Mouse (Mus musculus) testis, adult 2 months (tissue): ENCODE measurements around the gene Gm49721. TPM values are rescaled to one million over a fixed set of nuclear protein-coding genes. Genes with fewer than 3 reads are reported as not detected.
"Not testable (repeated sequence)": the region's sequence is repeated elsewhere in the genome, so short reads cannot be mapped to it uniquely, and the experiment has no call there.

Experiments
- H3K27ac ChIP-seq: fragments of 200-500 bp; 2 replicates; pipeline ENCODE4 v1.5.1; 2012; ENCODE audit warnings: low read depth, low read length; ENCODE audit not compliant: control insufficient read depth, insufficient read depth
- H3K27me3 ChIP-seq: fragments of 200-500 bp; 2 replicates; pipeline ENCODE4 v1.6.1; 2012; ENCODE audit warnings: mild to moderate bottlenecking, low read length, moderate library complexity; ENCODE audit not compliant: control insufficient read depth, insufficient read depth
- H3K36me3 ChIP-seq: fragments of 200-500 bp; 2 replicates; pipeline ENCODE4 v1.6.1; 2012; ENCODE audit warnings: mild to moderate bottlenecking, low read length; ENCODE audit not compliant: control insufficient read depth, insufficient read depth
- H3K4me1 ChIP-seq: fragments of 200-500 bp; 2 replicates; pipeline ENCODE4 v1.6.1; 2012; ENCODE audit warnings: low read length; ENCODE audit not compliant: control insufficient read depth, insufficient read depth
- H3K4me3 ChIP-seq: fragments of 200-500 bp; 2 replicates; pipeline ENCODE4 v1.5.1; 2012; ENCODE audit warnings: low read depth, mild to moderate bottlenecking, low read length, moderate library complexity, mixed read lengths; ENCODE audit not compliant: control insufficient read depth
- polyA plus RNA-seq: library from polyadenylated mRNA; depleted of rRNA; stranded (reverse); fragments of >200 nt; gene quantifications from 2 replicates; pipeline ENCODE4 v1.2.3, GENCODE M21; 2012

Gm49721 gene
- polyA plus RNA-seq, 1 experiment = 0.31 TPM

DNA sequence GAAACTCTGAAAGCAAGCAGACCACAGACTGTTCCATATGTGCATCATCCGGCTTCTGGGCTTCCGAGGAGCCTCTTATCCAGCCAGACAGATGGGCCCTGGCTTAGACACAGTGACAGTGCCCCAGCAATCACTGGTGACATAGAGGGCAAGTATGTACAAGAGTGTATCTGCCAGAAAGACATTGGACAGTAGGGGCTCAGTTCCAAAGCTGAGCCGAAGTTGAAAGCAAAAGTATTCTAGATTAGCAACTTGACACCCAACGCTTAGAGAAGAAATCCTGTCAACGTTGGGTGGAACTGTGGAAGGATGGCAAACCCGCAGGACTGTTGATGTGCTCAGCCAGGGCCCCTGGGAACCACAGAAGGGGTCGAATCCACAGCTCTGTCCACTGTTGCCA is 51.5 kb downstream of the Gm49721 start:
- not testable (repeated sequence) for H3K27me3 ChIP-seq, H3K4me3 ChIP-seq, H3K27ac ChIP-seq, H3K4me1 ChIP-seq, H3K36me3 ChIP-seq

DNA sequence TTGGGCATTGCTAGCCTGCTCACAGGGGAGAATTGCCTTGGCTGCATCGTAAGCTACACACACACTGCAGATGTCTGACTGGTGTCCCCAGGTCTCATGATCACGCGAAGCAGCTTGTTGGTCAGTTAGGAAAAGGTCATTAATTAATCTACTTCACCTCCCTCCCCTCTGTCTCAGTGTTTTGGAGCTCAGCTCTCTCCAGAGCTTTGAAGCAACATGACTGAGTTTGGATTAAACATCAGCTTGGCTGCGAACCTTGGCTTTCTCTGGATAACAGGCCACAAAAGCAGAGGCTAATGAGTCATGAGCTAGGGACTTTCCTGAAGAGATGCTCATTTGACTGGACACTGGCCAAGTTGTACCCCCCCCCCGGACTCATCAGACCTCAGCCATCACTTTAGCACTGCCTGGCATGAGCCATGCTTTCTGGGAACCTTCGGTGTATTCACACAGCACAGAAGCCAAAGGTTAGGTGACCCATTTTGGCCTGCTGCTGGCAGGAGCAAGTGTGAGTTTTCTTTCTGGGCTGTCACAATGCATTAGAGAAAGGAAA is 52.0 kb downstream of the Gm49721 start:
- H3K4me3 ChIP-seq, H3K4me1 ChIP-seq, H3K36me3 ChIP-seq, H3K27me3 ChIP-seq, H3K27ac ChIP-seq: not testable (repeated sequence)

DNA sequence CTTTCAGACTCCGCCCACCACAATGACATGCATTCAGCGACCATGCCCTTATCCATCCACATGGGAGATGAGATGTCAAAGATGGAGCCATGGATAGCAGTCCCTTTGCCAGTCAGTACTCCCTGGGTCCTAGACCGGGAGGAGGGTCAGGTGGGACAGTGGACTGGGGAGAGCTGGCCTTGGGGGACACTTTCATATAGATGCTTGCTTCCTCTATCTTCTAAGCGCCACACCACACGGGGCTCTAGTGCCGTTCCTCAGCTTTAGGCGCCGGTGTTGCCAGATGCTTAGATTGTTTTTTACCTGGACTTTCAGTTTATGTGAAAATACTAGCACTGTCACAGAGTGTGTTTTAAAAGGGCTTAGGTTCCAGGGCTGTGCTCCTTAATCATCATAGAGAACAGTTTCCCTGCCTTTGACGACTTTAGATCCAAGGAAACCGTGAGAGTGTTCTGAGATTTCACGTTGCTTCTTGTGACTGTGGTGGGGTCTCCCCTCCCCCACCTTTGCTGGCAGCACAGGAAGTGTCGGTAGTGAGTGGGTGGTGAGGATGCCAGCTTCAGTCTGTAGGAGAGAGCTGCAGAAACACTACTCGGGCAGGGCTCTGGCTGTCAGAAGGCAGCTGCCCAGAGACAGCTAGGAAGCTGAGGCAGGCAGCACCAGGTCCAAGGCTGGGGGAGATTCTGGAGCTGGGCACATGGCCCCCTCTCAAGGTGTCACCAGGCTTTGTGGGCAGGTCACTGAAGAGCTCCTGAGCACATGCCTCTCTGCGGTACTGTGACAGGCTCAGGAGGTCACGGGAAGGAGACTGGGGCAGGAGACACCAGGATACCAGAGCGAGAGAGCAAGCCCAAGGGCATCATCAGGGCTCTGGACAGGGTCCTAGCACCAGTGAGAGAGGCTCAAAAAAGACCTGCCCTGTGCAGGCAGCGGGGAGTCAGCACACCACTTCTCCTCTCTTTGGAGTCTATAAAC is 54.8 kb downstream of the Gm49721 start:
- H3K4me1 ChIP-seq, H3K27ac ChIP-seq, H3K27me3 ChIP-seq, H3K36me3 ChIP-seq, H3K4me3 ChIP-seq: not testable (repeated sequence)

DNA sequence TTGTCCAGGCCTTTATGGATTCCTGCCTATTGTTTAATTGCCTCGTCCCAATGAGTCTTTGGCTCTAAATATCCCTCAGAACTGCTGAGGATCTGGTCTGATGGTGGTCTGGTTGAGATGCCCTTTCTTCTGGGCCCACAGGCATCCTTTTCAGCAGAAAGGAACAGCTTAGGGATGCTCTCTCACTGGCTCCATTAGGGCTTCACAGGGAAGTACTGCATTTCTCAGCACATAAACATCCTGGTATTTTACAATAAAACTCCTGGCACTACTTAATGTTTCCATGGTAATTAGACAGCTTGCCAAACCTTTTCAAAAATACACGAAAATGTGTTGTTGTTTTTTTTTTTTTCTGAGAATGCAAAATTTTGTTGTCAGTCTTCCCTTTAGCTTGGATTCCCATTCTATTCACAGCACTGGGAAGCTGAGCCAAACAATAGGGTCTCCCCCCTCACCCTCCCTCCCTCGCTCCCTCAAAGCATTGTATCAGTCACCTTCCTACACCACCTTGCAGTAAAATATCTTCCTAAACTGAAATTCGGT is 90.4 kb downstream of the Gm49721 start:
- not testable (repeated sequence) for H3K36me3 ChIP-seq, H3K4me1 ChIP-seq, H3K4me3 ChIP-seq, H3K27ac ChIP-seq, H3K27me3 ChIP-seq

DNA sequence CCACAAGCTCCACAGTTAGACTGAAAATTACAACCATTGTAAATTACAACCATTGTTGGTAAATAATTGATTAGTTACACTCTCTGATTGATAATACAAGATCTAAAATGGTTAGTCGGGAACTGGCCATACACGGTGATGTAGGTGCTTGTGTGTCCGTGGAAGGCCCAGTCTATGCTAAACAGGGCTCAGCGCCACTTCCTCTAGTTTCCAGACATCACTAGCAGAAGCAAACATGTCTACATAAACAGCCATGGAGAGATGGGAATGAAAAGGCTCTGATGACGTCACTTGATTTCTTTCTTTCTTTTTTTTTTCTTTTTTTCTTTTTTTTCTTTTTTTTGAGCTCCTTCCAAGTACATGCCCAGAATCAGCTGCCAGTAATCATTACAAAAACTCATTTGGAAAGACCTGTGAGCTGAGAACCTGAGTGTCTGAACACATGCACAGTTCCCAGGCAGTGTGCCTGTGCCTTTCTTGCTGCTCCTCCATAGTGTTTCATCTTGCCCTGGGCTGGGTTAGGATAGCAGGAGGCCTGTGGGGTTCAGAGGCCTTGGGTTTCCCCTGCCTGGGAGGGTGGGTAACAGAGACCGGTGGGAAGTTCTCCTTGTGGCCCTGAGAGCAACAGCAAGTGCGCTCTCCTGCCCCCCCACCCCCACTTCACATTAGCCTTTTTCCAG is 91.0 kb downstream of the Gm49721 start:
- not testable (repeated sequence) for H3K27me3 ChIP-seq, H3K4me3 ChIP-seq, H3K4me1 ChIP-seq, H3K27ac ChIP-seq, H3K36me3 ChIP-seq

DNA sequence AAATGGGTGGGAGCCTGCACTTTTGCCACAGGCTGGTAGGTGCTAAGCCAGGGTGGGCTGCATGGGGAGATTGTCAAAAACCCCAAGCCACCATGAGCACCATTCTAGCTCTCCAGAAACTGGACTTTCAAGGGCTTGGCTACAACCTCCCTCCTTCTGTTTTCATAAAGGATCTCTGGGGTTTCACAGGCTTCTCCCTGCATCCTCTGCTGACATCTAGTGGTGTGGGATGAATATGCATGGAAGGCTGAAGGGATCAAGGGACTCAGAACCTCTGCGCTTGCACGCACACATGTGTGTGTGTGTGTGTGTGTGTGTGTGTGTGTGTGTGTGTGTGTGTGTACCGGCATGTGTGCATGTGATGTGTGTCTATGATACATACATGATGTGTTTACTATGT is 95.8 kb downstream of the Gm49721 start:
- H3K36me3 ChIP-seq, H3K27ac ChIP-seq, H3K27me3 ChIP-seq, H3K4me3 ChIP-seq, H3K4me1 ChIP-seq: not testable (repeated sequence)

DNA sequence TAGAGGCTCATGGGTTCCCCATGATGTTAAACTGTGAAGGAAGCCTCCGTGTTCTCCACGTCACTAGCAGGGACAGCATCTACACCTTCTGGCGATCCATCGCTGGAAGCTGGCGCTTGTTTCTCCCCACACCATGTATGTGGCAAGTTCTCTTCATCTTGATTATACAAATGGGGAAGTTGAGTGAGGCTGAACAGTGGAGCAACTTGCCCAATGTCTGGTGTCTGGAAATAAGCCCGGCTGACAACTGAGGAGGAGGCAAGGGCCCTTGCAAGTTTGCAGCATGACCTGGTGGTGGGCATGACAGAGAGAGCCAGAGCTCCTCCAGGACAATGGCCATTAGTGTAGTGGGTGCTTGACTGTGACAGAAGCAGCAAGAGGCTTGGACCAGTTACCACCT is 96.8 kb downstream of the Gm49721 start:
- not testable (repeated sequence) for H3K4me1 ChIP-seq, H3K36me3 ChIP-seq, H3K27me3 ChIP-seq

DNA sequence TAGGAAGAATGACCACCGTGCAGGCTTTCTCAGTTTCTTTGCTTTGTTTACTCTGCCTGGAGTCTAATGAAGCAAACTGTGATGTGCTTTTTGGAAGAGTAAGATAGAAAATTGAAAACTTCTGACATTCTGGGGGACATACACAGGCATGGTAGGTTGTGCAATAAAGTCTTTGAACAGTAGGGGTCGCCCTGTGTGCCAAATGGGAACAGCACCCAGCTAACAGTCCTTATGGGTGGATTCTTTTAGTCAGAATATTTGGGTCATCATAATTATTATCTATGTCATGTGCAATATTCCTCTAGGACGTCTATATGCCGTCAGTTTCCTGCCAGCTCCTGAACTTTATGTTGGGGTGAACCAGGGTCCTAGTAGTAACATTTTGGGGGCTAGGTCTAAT is 100.9 kb downstream of the Gm49721 start:
- H3K27ac ChIP-seq, H3K4me1 ChIP-seq, H3K27me3 ChIP-seq, H3K36me3 ChIP-seq, H3K4me3 ChIP-seq: not testable (repeated sequence)

More for the DNA sequence above, 96.8 kb downstream of the Gm49721 start:
- H3K4me3 ChIP-seq, H3K27ac ChIP-seq: not testable (repeated sequence)

DNA sequence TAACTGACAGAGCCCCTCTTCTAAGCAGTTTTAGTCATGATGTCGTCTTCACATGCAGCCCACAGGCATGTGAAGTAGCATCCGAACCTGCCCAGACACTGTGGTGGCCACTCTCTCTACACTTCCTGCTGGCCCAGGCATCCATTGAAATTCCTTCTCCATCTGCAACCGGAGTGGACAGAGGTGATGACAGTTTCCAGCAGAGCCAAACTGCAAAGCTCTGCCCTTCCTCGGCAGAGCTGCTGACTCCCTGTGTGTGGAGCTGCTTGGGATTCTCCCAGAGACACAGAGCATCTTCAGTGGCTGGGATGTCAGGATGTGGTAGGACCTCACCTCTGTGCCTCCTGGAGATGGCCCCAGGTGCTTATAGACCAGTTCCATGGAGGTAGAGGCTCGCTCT is 105.8 kb downstream of the Gm49721 start:
- not testable (repeated sequence) for H3K4me3 ChIP-seq, H3K36me3 ChIP-seq, H3K4me1 ChIP-seq, H3K27ac ChIP-seq, H3K27me3 ChIP-seq

DNA sequence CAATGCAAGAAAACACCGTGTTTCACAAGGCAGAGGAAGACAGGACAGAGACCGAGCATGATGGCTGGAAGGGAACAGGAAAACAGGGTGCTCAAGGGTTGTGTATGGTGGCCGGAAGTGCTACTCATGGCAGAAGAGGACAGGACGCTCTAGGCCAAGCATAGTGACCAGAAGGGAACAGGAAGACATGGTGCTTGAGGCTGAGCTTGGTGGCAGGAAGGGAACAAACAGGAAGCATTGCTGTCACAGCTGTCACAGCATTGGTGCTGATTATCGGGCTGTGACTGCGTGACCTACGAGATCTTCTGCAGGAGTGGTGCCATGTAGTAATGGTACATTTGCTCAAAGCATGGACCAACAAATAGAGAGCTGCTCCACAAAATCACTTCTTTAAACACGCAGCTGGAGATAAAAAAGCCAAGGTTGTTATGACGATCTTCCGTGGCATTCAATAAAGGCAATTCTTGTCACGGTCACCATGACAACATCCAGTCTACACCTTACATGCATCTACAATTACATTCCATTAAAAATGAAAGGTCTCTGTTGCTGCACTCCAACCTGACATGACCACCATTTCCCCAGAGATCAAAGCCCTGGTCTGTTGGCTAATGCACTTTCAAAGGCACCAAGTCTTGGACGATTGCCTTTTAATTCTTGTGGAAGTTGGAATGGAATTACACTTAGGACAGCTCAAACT is 106.9 kb downstream of the Gm49721 start:
- not testable (repeated sequence) for H3K27me3 ChIP-seq, H3K4me3 ChIP-seq, H3K4me1 ChIP-seq, H3K36me3 ChIP-seq, H3K27ac ChIP-seq

DNA sequence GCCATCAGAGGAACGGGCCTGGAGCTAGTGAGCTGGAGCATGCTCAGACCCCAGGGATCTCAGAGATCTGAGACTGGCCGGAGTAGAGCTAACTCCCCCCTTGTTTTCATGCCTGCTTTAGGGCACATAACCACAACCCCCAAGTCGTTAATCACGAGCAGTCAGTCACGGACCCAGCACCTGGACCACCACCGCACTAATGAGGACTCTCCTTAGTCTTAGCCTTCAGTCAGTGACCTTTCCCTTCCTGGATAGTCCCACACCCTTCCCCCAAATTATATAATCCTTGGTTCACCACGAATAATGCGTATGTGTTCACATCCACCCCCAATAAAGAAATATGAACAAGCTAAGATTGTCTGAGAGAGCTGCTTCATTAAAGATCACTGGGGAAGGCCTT is 108.1 kb downstream of the Gm49721 start:
- not testable (repeated sequence) for H3K4me1 ChIP-seq, H3K27me3 ChIP-seq, H3K36me3 ChIP-seq, H3K27ac ChIP-seq, H3K4me3 ChIP-seq
